Mouse (Mus musculus) brown adipose tissue, adult 24 weeks (tissue): ENCODE measurements around the gene Trpc1. TPM values are rescaled to one million over a fixed set of nuclear protein-coding genes. Genes with fewer than 3 reads are reported as not detected.

Source experiments
- H3K27ac ChIP-seq: fragments of 200-500 bp; replicated peaks from 2 replicates; pipeline ENCODE4 v1.5.1; 2012; ENCODE audit warnings: low read depth, mild to moderate bottlenecking, low read length
- H3K4me1 ChIP-seq: fragments of 200-500 bp; 2 replicates; pipeline ENCODE4 v1.6.1; 2012; ENCODE audit warnings: low read length, mixed read lengths; ENCODE audit not compliant: control insufficient read depth, insufficient read depth, insufficient read length
- H3K4me3 ChIP-seq: fragments of 200-500 bp; 2 replicates; pipeline ENCODE4 v1.5.1; 2012; ENCODE audit warnings: low read depth, mild to moderate bottlenecking, low read length, moderate library complexity; ENCODE audit not compliant: insufficient read depth
- polyA plus RNA-seq: library from polyadenylated mRNA; stranded (reverse); fragments of >200 nt; gene quantifications from 2 replicates; pipeline ENCODE4 v1.2.4, GENCODE M21; 2012; ENCODE audit not compliant: missing spikeins, insufficient read depth, insufficient read length

Trpc1 gene
- polyA plus RNA-seq, result 0.88 and 0.99 TPM in 2 replicates

DNA sequence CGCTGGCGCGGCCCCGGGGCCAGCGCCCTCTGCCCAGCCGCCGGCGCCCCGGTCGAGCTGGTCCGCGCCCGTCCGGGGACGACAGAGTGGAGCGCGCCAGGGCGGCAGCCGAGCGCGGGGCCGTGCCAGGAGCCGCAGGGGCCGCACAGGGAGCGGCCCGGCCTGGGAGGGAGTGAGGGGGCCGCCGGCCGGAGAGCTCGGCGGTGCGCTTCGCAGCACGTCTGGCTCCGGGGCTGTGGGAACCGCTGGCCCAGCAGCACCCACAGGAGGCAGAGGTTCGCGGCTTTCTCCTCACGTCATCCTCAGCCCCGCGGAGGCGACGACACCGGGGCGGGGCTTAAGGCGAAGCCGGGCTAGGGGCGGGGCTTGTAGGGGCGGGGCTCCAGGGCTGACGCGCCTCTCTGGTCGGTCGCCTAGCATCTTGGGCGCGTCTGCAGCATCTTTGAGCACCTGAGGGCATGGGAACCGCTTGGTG lies at the start of gene Trpc1:
TSS of gene Trpc1 (minus strand) at position 339 of the 475 bp plus-strand sequence.
- peaks cover 4% of the 10 kb centered on the region for H3K4me1 ChIP-seq
- H3K27ac ChIP-seq, result no peak within 1 kb of the TSS
- peak within 1 kb of the TSS; percentile 95 for H3K4me3 ChIP-seq

DNA sequence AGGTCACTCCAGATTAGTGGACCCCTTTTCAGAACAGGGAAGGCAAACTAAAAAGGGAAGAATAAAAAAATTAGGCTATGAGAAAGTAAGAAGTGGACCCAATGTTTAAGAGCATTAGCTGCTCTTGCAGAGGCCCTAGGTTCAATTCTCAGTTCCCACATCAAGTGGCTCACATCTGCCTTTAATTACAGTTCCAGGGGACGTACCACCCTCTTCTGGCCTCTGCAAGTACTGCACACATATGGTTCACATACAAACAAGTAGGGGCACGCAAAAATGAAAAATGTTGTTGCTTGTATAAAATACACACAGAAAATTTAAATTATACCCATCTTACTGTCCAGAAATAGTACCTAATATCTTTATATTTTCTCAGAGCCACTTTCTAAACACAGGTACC lies 46.1 kb upstream of the Trpc1 start:
- H3K4me3 ChIP-seq, result no peak overlapping the region
- no peak overlapping the region for H3K27ac ChIP-seq
- H3K4me1 ChIP-seq, result no peaks in the 10 kb centered on the region

- H3K4me1 ChIP-seq, result no peaks in the 10 kb centered on the region
- H3K27ac ChIP-seq, result no peak overlapping the region
- no peak overlapping the region for H3K4me3 ChIP-seq
These were observed 45.7 kb upstream of the Trpc1 start for GRCm38 (mm10) chr9:95795844-95796243.

DNA sequence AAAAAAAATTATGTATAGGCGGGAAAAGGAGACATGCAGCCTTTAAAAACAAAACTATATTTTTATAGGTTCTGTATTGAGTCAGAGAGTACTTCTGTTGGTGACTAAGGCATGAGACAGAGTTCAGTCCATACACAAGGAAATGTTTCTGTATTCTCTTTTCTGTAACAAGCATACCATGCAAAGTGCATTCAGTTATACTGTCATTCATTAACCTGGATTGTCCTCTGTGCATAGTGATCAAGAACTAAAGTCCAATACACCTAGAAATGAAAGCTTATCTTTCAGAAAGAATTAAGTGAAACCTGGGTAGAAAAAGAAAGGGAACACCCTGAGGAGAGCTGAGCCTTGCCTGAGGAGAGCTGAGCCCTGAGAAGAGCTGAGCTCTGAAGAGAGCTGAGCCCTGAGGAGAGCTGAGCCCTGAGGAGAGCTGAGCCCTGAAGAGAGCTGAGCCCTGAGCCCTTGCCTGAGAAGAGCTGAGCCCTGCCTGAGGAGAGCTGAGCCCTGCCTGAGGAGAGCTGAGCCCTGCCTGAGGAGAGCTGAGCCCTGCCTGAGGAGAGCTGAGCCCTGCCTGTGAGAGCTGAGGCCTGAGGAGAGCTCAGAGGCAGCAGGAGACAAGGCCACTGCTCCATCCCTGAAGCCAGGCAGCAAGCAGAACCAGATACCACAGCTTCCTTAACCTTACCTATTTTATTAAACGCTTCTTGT lies 45.1 kb upstream of the Trpc1 start:
- Histone ChIP-seq H3K4me3 (no peak overlapping the region), H3K27ac (no peak overlapping the region), H3K4me1 (no peaks in the 10 kb centered on the region)

- no peak overlapping the region for H3K27ac ChIP-seq
- no peaks in the 10 kb centered on the region for H3K4me1 ChIP-seq
- no peak overlapping the region for H3K4me3 ChIP-seq
These were observed 44.0 kb upstream of the Trpc1 start for GRCm38 (mm10) chr9:95793986-95794744.

GRCm38 (mm10) chr9:95784888-95785511 lies 34.8 kb upstream of the Trpc1 start:
- no peak overlapping the region for H3K4me3 ChIP-seq
- no peaks in the 10 kb centered on the region for H3K4me1 ChIP-seq
- H3K27ac ChIP-seq, result no peak overlapping the region

DNA sequence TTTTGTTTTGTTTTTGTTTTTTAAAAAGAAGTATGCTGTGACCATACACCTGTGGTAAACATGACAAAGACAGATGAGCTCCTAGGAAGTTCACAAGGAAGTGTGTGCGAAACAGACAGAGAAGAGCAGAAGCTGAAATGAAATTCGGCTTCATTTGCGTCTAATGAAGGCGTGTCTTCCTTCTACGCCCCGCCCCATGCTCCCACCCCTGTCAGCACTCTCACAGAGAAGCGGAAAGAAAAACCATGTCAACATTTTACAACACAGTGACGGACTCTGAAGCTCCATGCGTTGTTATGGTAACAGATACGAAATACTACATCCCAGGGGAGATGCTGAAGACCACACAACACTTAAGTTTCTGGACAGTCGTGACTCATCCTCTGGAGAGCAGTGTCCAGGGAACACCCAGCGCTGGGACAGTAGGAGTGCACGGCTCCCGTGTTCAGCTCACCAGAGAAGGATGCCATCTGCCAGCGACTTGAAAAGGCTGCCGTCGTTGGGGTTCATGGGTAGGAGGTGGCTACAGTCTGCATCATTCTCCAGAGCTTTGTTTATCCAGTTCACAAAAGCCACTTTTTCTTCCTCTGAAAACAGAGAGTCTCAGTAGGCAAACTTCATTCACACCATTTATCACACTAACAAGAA lies 33.6 kb upstream of the Trpc1 start:
- Histone ChIP-seq H3K27ac (no peak overlapping the region), H3K4me1 (no peaks in the 10 kb centered on the region), H3K4me3 (no peak overlapping the region)

DNA sequence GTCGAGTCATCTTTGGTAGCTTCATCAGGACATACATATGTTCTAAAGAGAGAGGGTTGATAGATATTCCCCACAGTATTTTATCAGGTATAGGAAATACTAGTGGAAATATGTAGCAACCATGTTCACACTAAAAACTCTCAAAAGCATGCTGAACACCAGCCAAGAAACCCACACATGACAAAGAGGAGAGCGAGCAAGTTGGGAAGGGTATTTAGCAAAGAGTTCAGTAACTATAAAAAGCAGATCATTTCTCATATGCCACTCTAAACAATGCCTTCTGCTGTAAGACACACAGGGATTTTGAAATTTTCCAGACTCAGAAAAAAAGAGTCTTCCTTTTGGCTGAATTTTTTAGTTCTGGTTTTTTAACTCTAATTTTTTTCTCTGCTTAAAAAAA lies 21.5 kb upstream of the Trpc1 start:
- Histone ChIP-seq H3K27ac (no peak overlapping the region), H3K4me3 (no peak overlapping the region), H3K4me1 (no peaks in the 10 kb centered on the region)

- Histone ChIP-seq H3K4me3 (no peak overlapping the region), H3K4me1 (no peaks in the 10 kb centered on the region)
These were observed 13.0 kb upstream of the Trpc1 start for GRCm38 (mm10) chr9:95763218-95763617.

GRCm38 (mm10) chr9:95762228-95762627 lies 12.1 kb upstream of the Trpc1 start:
- Histone ChIP-seq H3K4me3 (no peak overlapping the region), H3K27ac (no peak overlapping the region), H3K4me1 (no peaks in the 10 kb centered on the region)

More at GRCm38 (mm10) chr9:95763218-95763617, 13.0 kb upstream of the Trpc1 start:
- H3K27ac ChIP-seq, result no peak overlapping the region

GRCm38 (mm10) chr9:95761381-95761780 lies 11.2 kb upstream of the Trpc1 start:
- Histone ChIP-seq H3K4me1 (no peaks in the 10 kb centered on the region), H3K4me3 (no peak overlapping the region), H3K27ac (no peak overlapping the region)

DNA sequence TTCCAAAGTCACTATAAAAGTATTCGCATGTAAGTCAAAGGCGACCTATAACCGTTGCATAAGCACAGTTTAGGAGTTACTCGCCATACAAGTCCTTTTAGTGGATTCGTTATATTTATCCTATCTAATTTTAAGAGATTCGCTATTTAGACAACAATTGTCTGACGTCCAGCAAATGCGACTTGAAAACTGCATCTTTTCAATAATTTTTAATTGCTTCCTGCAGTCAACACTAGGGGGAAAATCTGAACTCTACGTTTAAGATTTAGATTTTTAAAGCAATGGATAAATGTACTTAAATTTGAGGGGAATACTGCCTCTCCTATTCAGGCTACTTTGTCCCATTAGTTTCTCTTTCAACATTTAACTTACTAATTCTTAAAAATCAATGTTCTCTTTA lies 571 bp upstream of the Trpc1 start:
- no peak overlapping the region for H3K4me3 ChIP-seq
- no peak overlapping the region for H3K27ac ChIP-seq
- peaks cover 4% of the 10 kb centered on the region for H3K4me1 ChIP-seq

DNA sequence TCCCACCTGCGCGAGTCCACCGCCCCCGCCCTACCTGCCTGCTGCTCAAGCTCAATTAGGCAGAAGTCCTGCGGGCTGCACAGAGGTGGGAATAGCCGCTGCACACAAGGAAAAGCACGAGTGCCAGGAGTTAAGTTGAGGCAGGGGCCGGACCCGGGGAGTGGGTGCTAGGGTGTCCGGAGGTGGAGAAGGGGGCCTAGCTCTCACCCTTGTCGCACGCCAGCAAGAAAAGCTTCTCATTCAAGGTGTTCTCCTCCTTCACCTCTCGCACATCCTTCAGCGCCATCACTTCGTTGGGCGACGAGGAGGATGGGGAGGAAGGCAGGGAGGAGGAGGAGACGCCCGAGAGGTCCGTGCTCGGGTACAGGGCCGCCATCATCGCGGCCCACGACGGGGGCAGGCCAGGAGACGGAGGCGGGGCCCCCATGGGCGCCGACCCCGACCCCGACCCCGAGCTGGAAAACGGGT lies 680 bp downstream of the Trpc1 start:
- H3K27ac ChIP-seq, result no peak overlapping the region
- H3K4me3 ChIP-seq, result peak overlapping the region; percentile 95
- H3K4me1 ChIP-seq, result peaks cover 4% of the 10 kb centered on the region

- Histone ChIP-seq H3K4me3 (no peak overlapping the region), H3K4me1 (peaks cover 4% of the 10 kb centered on the region), H3K27ac (no peak overlapping the region)
These were observed 2.9 kb downstream of the Trpc1 start for GRCm38 (mm10) chr9:95747298-95747697.
